Mouse (Mus musculus) heart, adult 2 months (tissue): Measurements from ENCODE around the gene Rnf123.
A peak's percentile ranks its signal among the peaks of the same experiment; 100 is the strongest.

Experiments used
- CTCF ChIP-seq: fragments of 200-600 bp; IDR thresholded peaks from 2 replicates; pipeline ENCODE4 v1.8.1; 2022; ENCODE audit warnings: antibody characterized with exemption, mild to moderate bottlenecking, moderate library complexity
- EP300 ChIP-seq: fragments of 200-500 bp; IDR thresholded peaks from 2 replicates; pipeline ENCODE4 v1.6.1; 2011; ENCODE audit warnings: low read depth, low read length, control low read depth; ENCODE audit not compliant: insufficient read depth
- POLR2A ChIP-seq: fragments of 200-500 bp; IDR thresholded peaks from 2 replicates; pipeline ENCODE4 v1.6.1; 2011; ENCODE audit warnings: mild to moderate bottlenecking, low read depth, low read length, control low read depth; ENCODE audit not compliant: insufficient read depth

DNA sequence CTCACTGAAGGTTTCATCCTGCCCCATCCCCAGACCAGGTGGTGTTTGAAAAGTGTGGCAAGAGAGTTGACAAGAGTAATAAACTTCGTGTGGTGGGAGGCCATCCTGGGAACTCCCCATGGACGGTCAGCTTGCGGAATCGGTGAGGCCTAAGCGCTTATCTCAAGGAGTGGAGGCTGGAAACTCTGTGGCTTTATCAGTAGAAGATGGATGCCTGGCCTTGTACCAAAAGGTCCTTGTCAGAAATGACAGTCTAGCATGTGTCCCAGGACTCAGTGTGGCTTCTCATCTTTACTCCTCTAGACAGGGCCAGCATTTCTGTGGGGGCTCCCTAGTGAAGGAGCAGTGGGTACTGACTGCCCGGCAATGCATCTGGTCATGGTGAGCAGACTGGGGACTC lies 415 bp upstream of the Rnf123 start:
- TF ChIP-seq CTCF (no peak), EP300 (no peak), POLR2A (0 out of 2 replicates have a peak, but pooled peaks have one; percentile 5)
